Mouse (Mus musculus) E14TG2a.4 (cell line): ENCODE measurements around the gene Lgals12.

Experiments used
- H3K27me3 ChIP-seq: 2 replicates; pipeline ENCODE4 v1.6.1; 2014; ENCODE audit warnings: low read length, control low read depth; ENCODE audit not compliant: insufficient read depth
- H3K36me3 ChIP-seq: 2 replicates; pipeline ENCODE4 v1.6.1; 2014; ENCODE audit warnings: low read length, control low read depth; ENCODE audit not compliant: insufficient read depth
- H3K4me1 ChIP-seq: replicated peaks from 2 replicates; pipeline ENCODE4 v1.6.1; 2014; ENCODE audit warnings: low read depth, low read length, control low read depth
- H3K4me3 ChIP-seq: replicated peaks from 2 replicates; pipeline ENCODE4 v1.5.1; 2014; ENCODE audit warnings: mild to moderate bottlenecking, low read length
- H3K9me3 ChIP-seq: 2 replicates; pipeline ENCODE4 v1.6.1; 2014; ENCODE audit warnings: low read length, control low read depth
- CTCF ChIP-seq: conservative IDR thresholded peaks from 2 replicates; pipeline ENCODE4 v1.5.1; 2014; ENCODE audit warnings: low read length
- NANOG ChIP-seq: IDR thresholded peaks from 2 replicates; pipeline ENCODE4 v1.6.1; 2014; ENCODE audit warnings: borderline replicate concordance, low read length, mixed read lengths
- POU5F1 ChIP-seq: IDR thresholded peaks from 2 replicates; pipeline ENCODE4 v1.6.1; 2014; ENCODE audit warnings: low read length, borderline replicate concordance

Gene Lgals12

GRCm38 (mm10) chr19:7606801-7607689 lies at the start of gene Lgals12:
Gene Lgals12 (minus strand): TSS chr19:7607193.
- peaks cover 55% of the 10 kb centered on the region for H3K27me3 ChIP-seq
- peak within 1 kb of the TSS; percentile 65 for H3K4me3 ChIP-seq
- TF ChIP-seq CTCF: no peak
- no peak for TF ChIP-seq POU5F1
- no peak for TF ChIP-seq NANOG
- no peaks in the 10 kb centered on the region for H3K9me3 ChIP-seq
- H3K4me1 ChIP-seq: peaks cover 31% of the 10 kb centered on the region
- no peaks in the 10 kb centered on the region for H3K36me3 ChIP-seq

GRCm38 (mm10) chr19:7648913-7649666 lies 42.1 kb upstream of the Lgals12 start:
- TF ChIP-seq NANOG (no peak), CTCF (no peak), POU5F1 (no peak)
- H3K4me1 ChIP-seq: no peaks in the 10 kb centered on the region
- H3K9me3 ChIP-seq: no peaks in the 10 kb centered on the region
- H3K4me3 ChIP-seq: no peak overlapping the region
- no peaks in the 10 kb centered on the region for H3K36me3 ChIP-seq
- H3K27me3 ChIP-seq: no peaks in the 10 kb centered on the region

GRCm38 (mm10) chr19:7633786-7634185 lies 26.8 kb upstream of the Lgals12 start:
- Histone ChIP-seq H3K9me3 (no peaks in the 10 kb centered on the region), H3K36me3 (no peaks in the 10 kb centered on the region), H3K27me3 (no peaks in the 10 kb centered on the region), H3K4me3 (no peak overlapping the region), H3K4me1 (no peaks in the 10 kb centered on the region)
- TF ChIP-seq NANOG: no peak
- TF ChIP-seq CTCF: no peak
- no peak for TF ChIP-seq POU5F1

GRCm38 (mm10) chr19:7633021-7633420 lies 26.0 kb upstream of the Lgals12 start:
- Histone ChIP-seq H3K9me3 (no peaks in the 10 kb centered on the region), H3K4me1 (no peaks in the 10 kb centered on the region), H3K27me3 (no peaks in the 10 kb centered on the region), H3K36me3 (no peaks in the 10 kb centered on the region), H3K4me3 (no peak overlapping the region)
- TF ChIP-seq NANOG (no peak), CTCF (no peak), POU5F1 (no peak)

- Histone ChIP-seq H3K27me3 (peaks cover 22% of the 10 kb centered on the region), H3K9me3 (no peaks in the 10 kb centered on the region), H3K4me3 (no peak overlapping the region), H3K4me1 (peaks cover 12% of the 10 kb centered on the region), H3K36me3 (no peaks in the 10 kb centered on the region)
- TF ChIP-seq POU5F1 (no peak), CTCF (peak; percentile 79)
Observed at GRCm38 (mm10) chr19:7617696-7618095, 10.7 kb upstream of the Lgals12 start.

- Histone ChIP-seq H3K27me3 (peaks cover 28% of the 10 kb centered on the region), H3K36me3 (no peaks in the 10 kb centered on the region), H3K4me1 (peaks cover 16% of the 10 kb centered on the region), H3K9me3 (no peaks in the 10 kb centered on the region), H3K4me3 (no peak overlapping the region)
- no peak for TF ChIP-seq POU5F1
- no peak for TF ChIP-seq CTCF
- no peak for TF ChIP-seq NANOG
Observed at GRCm38 (mm10) chr19:7617085-7617484, 10.1 kb upstream of the Lgals12 start.

- H3K36me3 ChIP-seq: no peaks in the 10 kb centered on the region
- no peak for TF ChIP-seq CTCF
- no peak for TF ChIP-seq POU5F1
- TF ChIP-seq NANOG: no peak
- no peak overlapping the region for H3K4me3 ChIP-seq
- H3K4me1 ChIP-seq: peaks cover 22% of the 10 kb centered on the region
- H3K27me3 ChIP-seq: peaks cover 35% of the 10 kb centered on the region
- no peaks in the 10 kb centered on the region for H3K9me3 ChIP-seq
Observed at GRCm38 (mm10) chr19:7616231-7616930, 9.4 kb upstream of the Lgals12 start.

GRCm38 (mm10) chr19:7613151-7613550 lies 6.2 kb upstream of the Lgals12 start:
- H3K4me1 ChIP-seq: peaks cover 23% of the 10 kb centered on the region
- peaks cover 51% of the 10 kb centered on the region for H3K27me3 ChIP-seq
- no peaks in the 10 kb centered on the region for H3K36me3 ChIP-seq
- TF ChIP-seq NANOG: no peak
- TF ChIP-seq POU5F1: no peak
- TF ChIP-seq CTCF: no peak
- no peak overlapping the region for H3K4me3 ChIP-seq
- H3K9me3 ChIP-seq: no peaks in the 10 kb centered on the region
